Mouse (Mus musculus) erythroblast, embryonic 14.5 days (primary cell): ENCODE results near the gene Tlk2. TPM values are rescaled to one million over a fixed set of nuclear protein-coding genes. Genes with fewer than 3 reads are reported as not detected.
A peak's percentile ranks its signal among the peaks of the same experiment; 100 is the strongest.

Experiments used
- H3K27me3 ChIP-seq: 2 replicates; pipeline ENCODE4 v1.6.1; 2012; ENCODE audit warnings: inconsistent platforms; ENCODE audit not compliant: control insufficient read depth
- H3K36me3 ChIP-seq: 2 replicates; pipeline ENCODE4 v1.6.1; 2012; ENCODE audit warnings: mild to moderate bottlenecking, inconsistent platforms; ENCODE audit not compliant: control insufficient read depth
- H3K4me1 ChIP-seq: 2 replicates; pipeline ENCODE4 v1.6.1; 2012; ENCODE audit warnings: inconsistent platforms; ENCODE audit not compliant: control insufficient read depth
- H3K4me3 ChIP-seq: replicated peaks from 2 replicates; pipeline ENCODE3; 2012; ENCODE audit warnings: moderate library complexity, mild to moderate bottlenecking, inconsistent platforms
- H3K9me3 ChIP-seq: 2 replicates; pipeline ENCODE4 v1.6.1; 2012; ENCODE audit warnings: low read length, inconsistent platforms, mixed read lengths; ENCODE audit not compliant: control insufficient read depth
- GATA1 ChIP-seq: IDR thresholded peaks from 2 replicates; pipeline ENCODE4 v1.6.1; 2012; ENCODE audit warnings: low read length, inconsistent platforms, mixed read lengths
- TAL1 ChIP-seq: IDR thresholded peaks from 3 replicates; pipeline ENCODE4 v1.6.1; 2012; ENCODE audit warnings: low read length, inconsistent platforms, mixed read lengths
- polyA plus RNA-seq: library from polyadenylated mRNA; stranded (reverse); fragments of >175 nt; gene quantifications from 2 replicates; pipeline ENCODE4 v1.2.3, GENCODE M21; 2012

Tlk2 gene
- polyA plus RNA-seq, 1 experiment = 0.91 TPM

DNA sequence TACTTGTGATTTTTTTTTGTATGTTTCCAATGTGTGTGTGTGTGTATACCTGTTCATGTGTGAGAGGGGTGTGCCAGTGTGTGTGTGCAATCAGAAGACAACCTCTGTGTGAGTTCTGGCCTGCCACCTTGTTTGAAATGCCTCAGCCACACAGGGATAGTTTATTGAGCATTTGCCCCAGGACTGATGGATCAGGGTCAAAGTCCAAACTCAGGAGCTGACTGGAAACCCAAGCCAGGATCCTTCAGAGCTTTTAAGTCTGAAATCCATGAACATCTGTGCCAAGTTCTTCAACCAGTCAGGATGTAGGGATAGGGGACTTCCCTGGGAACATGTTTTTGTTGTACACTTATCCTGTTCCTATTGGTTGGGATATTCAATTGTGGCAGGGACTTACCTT lies 20.6 kb upstream of the Tlk2 start:
- Histone ChIP-seq H3K4me3 (peak overlapping the region; percentile 62), H3K4me1 (peaks cover 72% of the 10 kb centered on the region), H3K36me3 (peaks cover 14% of the 10 kb centered on the region), H3K27me3 (peaks cover 5% of the 10 kb centered on the region), H3K9me3 (no peaks in the 10 kb centered on the region; the same call in 1 of the 2 replicates)
- TF ChIP-seq GATA1 (no peak), TAL1 (no peak)

DNA sequence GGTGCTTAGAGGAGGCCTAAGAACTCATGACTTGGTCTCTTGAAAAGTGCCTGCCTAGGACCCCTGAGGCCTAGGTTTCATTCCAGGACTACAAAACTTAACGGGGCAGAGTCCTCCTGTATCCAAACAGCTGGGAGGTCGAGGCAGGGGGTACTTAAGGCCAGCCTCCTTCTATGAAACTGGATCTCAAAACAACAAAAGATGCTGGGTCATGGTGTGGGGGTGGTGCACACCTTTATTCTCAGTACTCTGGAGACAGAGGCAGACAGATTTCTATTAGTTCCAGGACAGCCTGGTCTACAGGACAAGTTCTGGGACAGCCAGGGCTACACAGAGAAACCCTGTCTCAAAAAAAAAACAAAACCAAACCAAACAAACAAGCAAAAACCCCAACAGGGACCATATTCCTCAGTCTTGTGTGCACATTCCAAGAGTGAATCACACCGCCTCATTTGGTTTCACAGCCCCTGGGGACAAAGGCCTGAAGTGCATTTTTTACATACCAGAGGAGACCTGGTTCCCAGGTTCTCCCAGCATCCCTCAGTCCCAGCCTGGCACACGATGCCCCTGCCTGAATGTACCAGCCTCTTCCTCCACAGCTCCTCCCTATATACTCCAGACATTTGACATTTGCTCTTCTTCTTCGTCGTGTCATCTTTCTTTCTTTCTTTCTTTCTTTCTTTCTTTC lies 18.8 kb upstream of the Tlk2 start:
- Histone ChIP-seq H3K36me3 (peaks cover 14% of the 10 kb centered on the region), H3K4me1 (peaks cover 54% of the 10 kb centered on the region), H3K27me3 (peaks cover 15% of the 10 kb centered on the region), H3K4me3 (no peak overlapping the region), H3K9me3 (peaks cover 5% of the 10 kb centered on the region)
- TF ChIP-seq GATA1 (no peak), TAL1 (no peak)

DNA sequence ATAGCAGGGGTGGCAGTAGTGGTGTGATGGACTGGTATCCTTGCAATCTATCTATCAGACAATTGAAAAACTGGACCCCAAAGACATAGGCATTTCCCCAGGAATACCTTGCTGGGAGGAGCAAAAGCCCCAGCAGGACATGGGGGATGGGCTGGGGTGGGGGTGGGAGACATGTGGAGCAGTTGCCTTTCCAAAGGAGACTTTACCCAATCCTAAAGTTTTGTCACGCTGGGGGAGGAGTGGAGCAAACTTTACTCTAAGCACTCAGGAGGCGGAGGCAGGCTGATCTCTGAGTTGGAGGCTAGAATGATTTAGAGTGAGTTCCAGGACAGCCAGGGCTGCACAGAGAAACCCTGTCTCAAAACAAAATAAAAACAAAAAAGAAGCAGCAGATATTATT lies 17.2 kb upstream of the Tlk2 start:
- Histone ChIP-seq H3K9me3 (peaks cover 21% of the 10 kb centered on the region), H3K36me3 (peaks cover 30% of the 10 kb centered on the region), H3K27me3 (peaks cover 31% of the 10 kb centered on the region), H3K4me3 (no peak overlapping the region), H3K4me1 (peaks cover 55% of the 10 kb centered on the region)
- no peak for TF ChIP-seq TAL1

DNA sequence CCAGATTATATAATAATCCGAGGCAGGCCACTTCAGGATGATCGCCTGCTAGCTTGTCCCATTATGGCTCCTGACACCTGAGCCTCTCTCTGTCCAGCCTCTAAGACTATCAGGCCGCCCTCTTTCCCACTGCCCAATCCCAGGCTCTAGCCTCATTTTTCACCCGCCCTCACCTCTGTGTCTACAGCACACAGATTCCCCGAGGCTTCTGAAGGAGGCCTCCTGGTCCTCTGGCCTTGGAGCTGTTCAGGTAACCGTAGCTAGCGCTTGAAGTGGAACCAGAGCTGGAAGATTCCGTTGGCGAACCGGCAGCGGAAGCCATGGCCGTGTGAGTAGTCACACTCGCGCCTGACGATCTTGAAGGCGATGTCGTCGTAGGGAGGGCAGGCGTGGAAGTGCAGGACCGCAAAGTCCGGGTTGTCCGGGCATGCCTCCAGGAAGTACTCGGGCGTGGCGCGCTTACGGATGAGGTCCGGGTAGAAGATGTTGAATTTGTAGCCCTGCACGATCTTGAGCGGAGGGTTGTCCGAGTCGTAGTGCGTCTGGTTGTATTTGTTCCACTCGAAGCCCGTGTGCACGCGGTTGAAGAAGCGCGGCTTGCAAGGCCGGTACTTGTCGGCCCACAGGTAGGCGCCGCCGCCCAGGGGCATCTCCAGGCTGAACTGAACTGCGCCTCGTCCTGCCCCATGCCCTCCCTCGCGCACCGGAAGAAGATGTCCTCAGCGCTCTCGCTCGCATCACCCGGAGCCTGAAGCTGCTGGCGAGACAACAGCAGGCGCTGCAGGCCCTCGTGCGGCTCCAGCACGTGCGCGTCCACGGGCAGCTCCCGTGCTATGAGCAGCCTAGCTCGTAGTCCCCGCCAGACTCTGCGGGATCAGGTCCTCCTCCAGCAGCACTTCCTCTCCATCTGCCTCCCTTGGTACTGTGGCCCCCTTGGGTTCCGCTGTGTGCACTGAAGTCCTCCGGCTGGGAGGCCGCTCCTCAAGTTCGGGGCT lies 13.8 kb upstream of the Tlk2 start:
- H3K9me3 ChIP-seq = peaks cover 27% of the 10 kb centered on the region
- H3K27me3 ChIP-seq = peaks cover 37% of the 10 kb centered on the region
- H3K4me3 ChIP-seq = no peak overlapping the region
- peaks cover 46% of the 10 kb centered on the region for H3K36me3 ChIP-seq
- no peak for TF ChIP-seq GATA1
- no peak for TF ChIP-seq TAL1
- peaks cover 38% of the 10 kb centered on the region for H3K4me1 ChIP-seq

DNA sequence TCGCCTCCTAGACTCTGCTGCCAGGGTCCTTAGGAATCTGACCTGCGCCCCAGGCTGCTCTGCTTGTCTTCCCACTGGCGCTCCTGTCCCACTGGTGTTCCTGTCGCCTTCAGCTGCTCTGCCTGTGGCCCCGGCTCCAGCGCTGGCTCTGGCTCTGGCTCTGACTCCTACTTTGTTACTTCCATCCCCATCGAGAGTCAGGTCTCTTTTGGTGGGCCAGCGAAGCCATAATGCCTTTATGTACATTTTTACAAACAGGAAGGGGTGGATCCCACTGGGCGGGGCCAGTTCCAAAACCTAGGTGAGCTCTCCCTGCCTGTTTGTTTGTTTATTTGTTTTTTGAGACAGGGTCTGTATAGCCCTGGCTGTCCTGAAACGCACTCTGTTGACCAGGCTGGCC lies 11.8 kb upstream of the Tlk2 start:
- H3K27me3 ChIP-seq = peaks cover 37% of the 10 kb centered on the region
- TF ChIP-seq TAL1 = no peak
- no peak for TF ChIP-seq GATA1
- H3K4me1 ChIP-seq = peaks cover 45% of the 10 kb centered on the region
- no peak overlapping the region for H3K4me3 ChIP-seq
- H3K9me3 ChIP-seq = peaks cover 27% of the 10 kb centered on the region
- H3K36me3 ChIP-seq = peaks cover 47% of the 10 kb centered on the region

DNA sequence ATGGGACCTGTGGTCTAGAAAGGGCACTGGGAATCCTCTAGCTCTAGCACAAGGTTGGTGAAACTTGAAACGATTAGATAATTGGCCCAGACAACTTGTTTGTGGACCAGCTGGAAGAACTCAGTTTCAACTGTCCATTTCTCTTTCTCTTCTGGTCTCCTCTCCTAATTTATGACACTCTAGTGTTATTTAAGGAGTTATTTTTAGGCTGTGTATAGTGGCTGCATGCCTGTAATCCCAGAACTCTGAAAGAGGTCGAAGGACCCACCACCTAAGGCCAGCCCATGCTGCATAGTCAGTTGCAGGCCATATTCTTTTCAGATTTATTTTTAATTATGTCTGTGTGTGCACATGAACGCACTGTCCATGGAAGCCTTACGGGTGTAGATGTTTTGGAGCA lies 916 bp downstream of the Tlk2 start:
- H3K4me3 ChIP-seq = peak overlapping the region; percentile 86

DNA sequence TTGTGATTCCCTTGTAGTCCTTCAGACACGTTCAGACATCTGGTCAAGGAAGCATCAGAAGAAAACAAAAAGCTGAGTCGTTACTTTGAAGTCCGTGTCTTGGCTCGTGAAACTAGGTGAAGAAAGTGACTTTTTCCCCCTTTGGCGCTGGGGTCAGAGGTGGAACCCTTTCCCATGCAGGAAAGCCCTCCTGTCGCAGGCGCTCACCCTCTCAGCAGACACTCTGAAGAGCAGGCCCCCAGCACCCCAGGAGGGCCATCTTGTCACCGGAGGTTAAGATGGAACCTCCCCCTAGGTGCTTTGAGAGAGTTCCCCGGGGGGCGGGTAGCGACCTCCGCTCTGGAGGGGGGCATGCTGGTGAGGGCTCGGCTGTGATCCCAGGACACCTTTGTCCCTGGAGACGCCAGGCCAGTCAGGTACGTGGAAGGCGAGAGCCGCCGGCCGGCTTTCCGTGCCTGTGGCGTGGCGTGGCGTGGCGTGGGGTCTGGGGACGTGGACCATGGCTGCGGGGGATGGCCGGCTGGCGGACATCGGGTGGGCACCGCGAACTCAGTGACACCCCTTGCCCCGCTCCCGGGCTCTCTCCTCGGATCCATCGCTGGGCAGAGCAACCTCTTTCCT lies 2.0 kb downstream of the Tlk2 start:
- H3K4me1 ChIP-seq = peaks cover 52% of the 10 kb centered on the region
- no peaks in the 10 kb centered on the region for H3K9me3 ChIP-seq
- H3K36me3 ChIP-seq = peaks cover 60% of the 10 kb centered on the region
- H3K4me3 ChIP-seq = peak overlapping the region; percentile 86
- TF ChIP-seq GATA1 = no peak
- TF ChIP-seq TAL1 = no peak
- H3K27me3 ChIP-seq = no peaks in the 10 kb centered on the region

More for the DNA sequence above, 916 bp downstream of the Tlk2 start:
- TF ChIP-seq TAL1 (no peak), GATA1 (no peak)
- no peaks in the 10 kb centered on the region for H3K27me3 ChIP-seq
- H3K4me1 ChIP-seq = peaks cover 46% of the 10 kb centered on the region
- H3K36me3 ChIP-seq = peaks cover 52% of the 10 kb centered on the region
- no peaks in the 10 kb centered on the region for H3K9me3 ChIP-seq

DNA sequence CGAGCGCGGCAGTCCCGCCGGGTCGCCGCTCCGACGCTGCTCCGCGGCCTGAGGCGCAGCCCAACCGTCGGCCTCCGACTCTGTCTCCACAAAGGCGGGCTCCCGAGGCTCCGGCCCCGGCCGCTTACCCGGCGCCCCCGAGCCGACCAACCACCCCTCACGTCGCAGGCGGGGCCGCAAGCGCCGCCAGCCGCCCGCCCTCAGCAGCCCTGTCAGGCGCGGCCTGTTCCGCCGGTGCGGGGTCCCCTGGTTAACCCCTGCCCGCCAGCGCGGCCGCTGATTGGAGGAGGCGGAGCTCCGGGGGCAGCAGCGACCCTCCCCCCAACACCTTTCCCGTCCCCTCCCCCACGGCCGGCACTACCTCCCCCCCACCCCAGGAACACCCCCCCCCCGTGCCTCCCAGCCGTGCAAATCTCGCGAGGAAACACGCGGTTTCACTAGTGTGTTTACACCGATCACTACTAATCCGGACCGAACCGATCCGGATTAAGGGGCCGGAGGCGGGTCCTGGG lies 2.6 kb downstream of the Tlk2 start:
- TF ChIP-seq GATA1 (no peak), TAL1 (no peak)
- H3K4me3 ChIP-seq = peak overlapping the region; percentile 86
- H3K27me3 ChIP-seq = no peaks in the 10 kb centered on the region
- peaks cover 60% of the 10 kb centered on the region for H3K36me3 ChIP-seq
- no peaks in the 10 kb centered on the region for H3K9me3 ChIP-seq
- H3K4me1 ChIP-seq = peaks cover 53% of the 10 kb centered on the region

DNA sequence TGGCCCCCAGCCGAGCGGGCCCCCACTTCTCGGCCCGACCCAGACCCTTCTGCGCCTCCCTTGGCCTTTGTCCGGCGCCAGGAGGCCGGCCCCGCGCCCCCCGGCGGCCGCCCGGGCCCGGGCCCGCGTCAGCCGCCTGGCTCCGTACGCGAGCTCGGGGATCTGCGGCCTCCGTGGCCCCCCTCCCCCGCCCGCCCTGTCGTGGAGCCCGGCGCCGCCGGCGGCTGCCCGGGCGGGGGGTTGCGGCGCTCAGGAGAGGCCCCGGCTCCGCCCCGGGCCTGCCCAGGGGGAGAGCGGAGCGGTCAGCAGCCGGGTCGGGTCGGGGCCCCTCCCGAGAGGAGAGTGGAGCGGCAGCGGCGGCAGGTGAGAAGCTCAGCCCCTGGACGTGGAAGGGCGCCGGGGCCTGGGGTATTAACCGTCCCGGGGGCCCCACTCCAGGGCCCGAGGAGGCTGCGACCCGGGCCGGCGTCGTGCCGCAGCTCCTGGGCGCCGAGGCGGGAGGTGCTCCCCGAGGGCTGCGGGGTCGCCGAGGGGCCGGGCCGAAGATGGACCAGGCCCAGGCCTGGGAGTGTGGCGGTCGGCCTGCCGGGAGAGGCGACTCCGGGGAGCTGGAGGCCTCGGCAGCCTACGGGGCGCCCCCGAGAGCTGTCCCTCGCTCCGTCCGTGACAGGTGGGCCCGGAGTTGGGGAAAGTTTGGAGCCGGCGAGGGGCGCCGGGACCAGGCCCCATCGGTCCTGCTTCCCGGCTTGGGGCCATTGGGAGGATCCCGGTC lies 3.3 kb downstream of the Tlk2 start:
- Histone ChIP-seq H3K4me3 (peak overlapping the region; percentile 86), H3K27me3 (no peaks in the 10 kb centered on the region), H3K9me3 (no peaks in the 10 kb centered on the region), H3K4me1 (peaks cover 55% of the 10 kb centered on the region), H3K36me3 (peaks cover 60% of the 10 kb centered on the region)
- TF ChIP-seq GATA1 = no peak
- TF ChIP-seq TAL1 = no peak
